24 mouse cellular contexts compared by ENCODE assay signal in genomic region chr15:13231550-13231949, GRCm38 (mm10). TPM values are rescaled to one million over a fixed set of nuclear protein-coding genes. Genes with fewer than 3 reads are reported as not detected.
"Had no signal": no experiment of that assay in that cellular context is flagged by ENCODE, and none has a peak within 500 bp of the region (broad histone marks: within the 10 kb centered on the region; RNA-seq: fewer than 3 reads in every experiment).

No protein-coding gene starts in this region.

- H3K4me2 ChIP-seq: heart, embryonic 12.5 days; hindbrain, embryonic 13.5 days; hindbrain, embryonic 15.5 days; limb, embryonic 13.5 days; limb, embryonic 15.5 days had no signal

- H3K27ac ChIP-seq: heart, embryonic 10.5 days; hindbrain, embryonic 13.5 days; hindbrain, embryonic 15.5 days; hindbrain, postnatal 0 days; layer of hippocampus, adult 2 months; limb, embryonic 13.5 days; limb, embryonic 15.5 days had no signal

- H3K9me3 ChIP-seq: heart, embryonic 10.5 days; heart, embryonic 12.5 days; hindbrain, embryonic 13.5 days; hindbrain, embryonic 15.5 days; limb, embryonic 13.5 days; limb, embryonic 15.5 days had no signal

- H3K4me3 ChIP-seq: heart, embryonic 10.5 days; heart, embryonic 12.5 days; hindbrain, embryonic 13.5 days; hindbrain, embryonic 15.5 days; layer of hippocampus, adult 2 months; limb, embryonic 13.5 days; limb, embryonic 15.5 days had no signal

- DNase-seq: forebrain, postnatal 0 days; gastrocnemius, postnatal 14 days; gastrocnemius, postnatal 36 days; heart, adult 18-20 months; heart, postnatal 14 days; heart, postnatal 36 days; kidney, adult 18-20 months; kidney, adult 8-10 months; kidney, postnatal 10 days; kidney, postnatal 25 days; kidney, postnatal 4 days; layer of hippocampus, adult 9-11 months; layer of hippocampus, postnatal 36 days; left cerebral cortex, postnatal 4 days had no signal

- H3K27me3 ChIP-seq: heart, embryonic 12.5 days; hindbrain, embryonic 13.5 days; hindbrain, embryonic 15.5 days; limb, embryonic 13.5 days; limb, embryonic 15.5 days had no signal

- H3K4me1 ChIP-seq: heart, embryonic 10.5 days; heart, embryonic 12.5 days; hindbrain, embryonic 13.5 days; hindbrain, embryonic 15.5 days; limb, embryonic 15.5 days had no signal

- H3K9ac ChIP-seq: forebrain, postnatal 0 days; heart, embryonic 12.5 days; hindbrain, embryonic 13.5 days; hindbrain, embryonic 15.5 days; limb, embryonic 13.5 days; limb, embryonic 15.5 days had no signal

- ATAC-seq: forebrain, postnatal 0 days; hindbrain, postnatal 0 days; intestine, postnatal 0 days had no signal

- H3K36me3 ChIP-seq: heart, embryonic 10.5 days; heart, embryonic 12.5 days; hindbrain, embryonic 13.5 days; hindbrain, embryonic 15.5 days; limb, embryonic 13.5 days; limb, embryonic 15.5 days had no signal

RNA-seq across cellular contexts. Expression of gene Cdh6, which starts 58.1 kb away (rescaled TPM):
- total RNA-seq: hematopoietic stem cell, adult 5-6 weeks had no signal
